Mouse (Mus musculus) cortical plate, adult 2 months (tissue): ENCODE results near the gene Hsph1. TPM values are rescaled to one million over a fixed set of nuclear protein-coding genes. Genes with fewer than 3 reads are reported as not detected.

Source experiments
- H3K27ac ChIP-seq: fragments of 200-500 bp; 2 replicates; pipeline ENCODE4 v1.5.1; 2012; ENCODE audit warnings: low read length, control low read depth, inconsistent platforms; ENCODE audit not compliant: insufficient read depth
- H3K4me1 ChIP-seq: fragments of 200-500 bp; 2 replicates; pipeline ENCODE4 v1.6.1; 2011; ENCODE audit warnings: low read length; ENCODE audit not compliant: control insufficient read depth, insufficient read depth
- H3K4me3 ChIP-seq: fragments of 200-500 bp; 2 replicates; pipeline ENCODE4 v1.5.1; 2011; ENCODE audit warnings: mild to moderate bottlenecking, low read length, control low read depth; ENCODE audit not compliant: insufficient read depth
- CTCF ChIP-seq: fragments of 200-500 bp; IDR thresholded peaks from 2 replicates; pipeline ENCODE4 v1.5.1; 2011; ENCODE audit warnings: mild to moderate bottlenecking, control low read depth, low read length; ENCODE audit not compliant: insufficient read depth; ENCODE audit errors: extremely low read depth
- POLR2A ChIP-seq: fragments of 200-500 bp; IDR thresholded peaks from 2 replicates; pipeline ENCODE4 v1.6.1; 2011; ENCODE audit warnings: mild to moderate bottlenecking, low read length, control low read depth; ENCODE audit not compliant: insufficient read depth; ENCODE audit errors: extremely low read depth
- polyA plus RNA-seq: library from polyadenylated mRNA; depleted of rRNA; stranded (reverse); fragments of >200 nt; gene quantifications from 2 replicates; pipeline ENCODE4 v1.2.3, GENCODE M21; 2012

Hsph1 gene
- polyA plus RNA-seq, 1 experiment: 209 TPM

DNA sequence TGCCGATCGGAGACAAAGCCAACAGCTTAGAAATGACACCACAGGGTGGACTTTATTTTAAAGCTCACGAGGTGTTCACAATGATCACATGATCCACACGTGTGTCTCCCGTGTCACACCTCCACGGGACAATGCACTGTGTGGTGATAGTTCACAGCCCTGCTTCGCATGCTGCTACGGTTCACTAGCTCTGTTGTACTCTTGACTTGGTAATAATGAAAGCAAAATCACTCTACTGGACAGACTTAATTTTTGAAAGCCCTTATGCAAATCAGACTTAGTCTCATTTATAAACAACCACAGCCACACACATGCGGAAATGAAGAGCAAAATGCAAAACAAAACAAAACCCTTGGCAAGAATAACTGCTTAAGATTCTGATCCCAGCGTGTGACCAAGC lies 19.4 kb downstream of the Hsph1 start:
- Histone ChIP-seq H3K27ac (no peak overlapping the region), H3K4me3 (no peak overlapping the region), H3K4me1 (peaks cover 4% of the 10 kb centered on the region; the same call in 1 of the 2 replicates)
- TF ChIP-seq POLR2A: no peak
- TF ChIP-seq CTCF: no peak

- H3K27ac ChIP-seq: no peak overlapping the region
- H3K4me3 ChIP-seq: no peak overlapping the region
- TF ChIP-seq POLR2A (no peak), CTCF (no peak)
- peaks cover 4% of the 10 kb centered on the region; the same call in 1 of the 2 replicates for H3K4me1 ChIP-seq
These were observed 20.0 kb downstream of the Hsph1 start for GRCm38 (mm10) chr5:149616138-149616537.

DNA sequence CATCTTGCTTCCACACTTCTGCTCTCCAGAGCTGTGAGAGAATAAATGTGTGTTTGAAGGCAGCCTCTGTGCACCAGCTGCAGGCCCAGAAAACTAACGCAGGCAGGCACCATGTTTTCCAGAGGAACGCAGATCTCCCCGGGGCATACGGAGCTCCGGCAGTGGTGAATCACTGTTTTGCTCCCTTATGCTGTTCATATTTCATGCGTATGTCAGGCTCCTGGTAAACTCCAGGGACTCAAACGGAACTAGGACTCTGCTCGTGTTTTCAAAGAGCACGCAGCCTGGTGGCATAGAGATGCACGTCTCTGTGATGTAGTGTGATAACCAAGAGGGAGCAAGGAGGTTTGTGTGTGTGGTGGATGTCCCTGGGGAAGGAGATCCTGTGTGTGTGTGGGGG lies 23.4 kb downstream of the Hsph1 start:
- Histone ChIP-seq H3K4me3 (no peak overlapping the region), H3K27ac (peak overlapping the region; percentile 7; the same call in 1 of the 2 replicates), H3K4me1 (peaks cover 1% of the 10 kb centered on the region; the same call in 1 of the 2 replicates)
- TF ChIP-seq CTCF (no peak), POLR2A (no peak)

GRCm38 (mm10) chr5:149612165-149612518 lies 24.0 kb downstream of the Hsph1 start:
- H3K27ac ChIP-seq: peak overlapping the region; percentile 7; the same call in 1 of the 2 replicates
- H3K4me1 ChIP-seq: peaks cover 1% of the 10 kb centered on the region; the same call in 1 of the 2 replicates

DNA sequence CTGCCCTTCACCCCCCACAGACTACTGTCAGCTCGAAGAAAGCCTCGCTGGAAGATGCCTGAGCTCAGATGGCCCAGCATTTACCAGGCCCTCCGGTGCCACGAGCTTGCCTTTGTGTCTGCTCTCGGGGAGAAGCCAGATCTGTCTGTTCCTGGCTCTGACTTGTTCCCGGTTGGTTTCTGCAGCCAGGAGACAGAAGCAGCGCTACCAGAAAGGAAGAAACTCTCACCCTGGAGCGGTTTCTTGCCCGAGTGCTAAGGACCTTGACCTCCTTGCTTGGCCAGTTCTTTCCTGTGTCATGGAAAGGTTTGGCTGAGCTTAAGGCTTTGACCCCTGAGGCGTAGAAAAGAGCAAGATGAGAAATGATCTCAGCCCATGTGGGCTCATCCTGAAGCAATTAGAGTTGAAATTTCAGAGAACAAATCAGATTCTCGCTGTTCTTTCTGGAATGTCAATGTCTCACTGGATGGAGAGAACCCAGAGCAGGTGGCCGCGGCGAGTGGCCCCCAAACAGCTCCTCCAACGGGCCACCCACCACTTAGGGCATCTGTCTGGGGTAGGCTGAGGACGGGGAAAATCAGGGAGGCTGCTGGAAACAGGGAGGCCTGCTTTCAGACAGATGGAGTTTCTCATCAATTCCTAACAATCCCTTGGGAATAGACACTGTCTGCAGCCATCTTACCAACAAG lies 24.6 kb downstream of the Hsph1 start:
- no peak for TF ChIP-seq POLR2A
- no peak for TF ChIP-seq CTCF
- H3K27ac ChIP-seq: peak overlapping the region; percentile 7; the same call in 1 of the 2 replicates
- H3K4me1 ChIP-seq: peaks cover 1% of the 10 kb centered on the region; the same call in 1 of the 2 replicates
- no peak overlapping the region for H3K4me3 ChIP-seq

More at GRCm38 (mm10) chr5:149612165-149612518, 24.0 kb downstream of the Hsph1 start:
- H3K4me3 ChIP-seq: no peak overlapping the region
- no peak for TF ChIP-seq POLR2A
- no peak for TF ChIP-seq CTCF

DNA sequence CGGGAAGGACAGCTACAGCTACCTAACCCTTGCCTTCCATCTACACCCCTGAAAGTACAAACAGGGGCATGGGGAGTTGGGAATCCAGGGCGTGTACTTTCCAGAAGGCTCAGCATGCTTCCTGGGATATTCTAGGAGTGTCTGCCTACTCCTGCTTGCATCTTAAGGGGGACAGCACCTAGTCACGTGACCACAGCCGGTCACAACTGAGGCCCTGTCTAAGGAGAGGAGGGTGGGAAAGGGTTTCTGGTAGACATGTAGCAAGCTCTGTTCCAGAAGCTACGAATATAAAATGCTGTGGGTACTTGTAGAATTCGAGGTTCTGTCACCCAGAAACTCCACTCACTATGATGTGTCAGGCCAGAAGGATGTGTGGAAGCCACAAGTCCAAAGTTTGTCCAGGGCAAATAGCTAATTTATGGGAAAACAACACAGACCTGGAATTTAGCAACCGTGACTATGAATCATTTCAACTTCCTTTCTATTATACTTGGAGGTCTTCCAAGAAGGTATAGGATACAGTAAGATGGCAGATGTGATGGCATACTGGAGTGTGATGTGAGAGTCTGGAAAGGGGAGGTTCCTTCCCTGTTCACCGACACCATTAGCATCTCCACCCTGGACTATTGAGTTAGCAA lies 29.0 kb downstream of the Hsph1 start:
- H3K4me3 ChIP-seq: no peak overlapping the region
- TF ChIP-seq POLR2A (no peak), CTCF (no peak)
- H3K27ac ChIP-seq: no peak overlapping the region
- H3K4me1 ChIP-seq: peaks cover 1% of the 10 kb centered on the region; the same call in 1 of the 2 replicates

DNA sequence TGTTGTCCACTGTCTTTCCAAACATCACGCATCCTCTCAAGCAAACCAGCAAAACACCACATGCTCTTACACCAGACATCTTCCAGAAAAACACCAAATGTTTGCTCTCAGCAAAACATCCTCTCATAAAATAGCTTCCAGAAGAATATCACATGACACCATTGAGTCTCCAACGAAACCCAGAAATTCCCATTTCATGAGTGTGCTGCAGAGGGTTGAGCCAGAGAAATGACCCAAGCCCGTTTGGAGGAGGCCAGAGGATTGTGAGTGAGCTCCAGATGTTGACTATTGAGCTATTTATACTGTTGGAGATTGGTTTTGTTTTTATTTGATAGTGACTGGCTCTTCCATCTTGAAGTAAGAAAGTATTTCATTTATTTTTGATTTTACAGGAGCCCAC lies 32.9 kb downstream of the Hsph1 start:
- no peaks in the 10 kb centered on the region for H3K4me1 ChIP-seq
- H3K4me3 ChIP-seq: no peak overlapping the region
- H3K27ac ChIP-seq: no peak overlapping the region
- TF ChIP-seq POLR2A: no peak

DNA sequence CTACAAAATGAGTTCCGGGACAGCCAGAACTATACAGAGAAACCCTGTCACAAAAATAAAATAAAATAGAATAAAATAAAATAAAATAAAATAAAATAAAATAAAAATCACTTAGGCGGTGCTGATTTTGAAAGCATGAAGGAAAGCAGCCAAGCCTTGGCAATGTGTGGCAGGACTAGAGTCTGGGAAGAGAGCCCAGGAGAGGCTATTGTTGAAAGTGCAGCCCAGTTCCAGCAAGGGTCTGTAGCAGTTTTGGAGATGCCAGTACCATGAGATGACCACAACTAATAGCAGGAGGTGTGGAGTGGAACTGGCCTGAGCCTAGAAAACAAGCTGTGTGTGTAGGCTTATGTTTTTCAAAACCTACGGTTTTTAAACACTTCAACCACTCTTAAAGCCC lies 34.2 kb downstream of the Hsph1 start:
- Histone ChIP-seq H3K4me1 (no peaks in the 10 kb centered on the region), H3K27ac (no peak overlapping the region), H3K4me3 (no peak overlapping the region)
- TF ChIP-seq CTCF (no peak), POLR2A (no peak)

GRCm38 (mm10) chr5:149597351-149597750 lies 38.8 kb downstream of the Hsph1 start:
- H3K27ac ChIP-seq: no peak overlapping the region
- TF ChIP-seq POLR2A (no peak), CTCF (no peak)
- no peak overlapping the region for H3K4me3 ChIP-seq
- no peaks in the 10 kb centered on the region for H3K4me1 ChIP-seq

DNA sequence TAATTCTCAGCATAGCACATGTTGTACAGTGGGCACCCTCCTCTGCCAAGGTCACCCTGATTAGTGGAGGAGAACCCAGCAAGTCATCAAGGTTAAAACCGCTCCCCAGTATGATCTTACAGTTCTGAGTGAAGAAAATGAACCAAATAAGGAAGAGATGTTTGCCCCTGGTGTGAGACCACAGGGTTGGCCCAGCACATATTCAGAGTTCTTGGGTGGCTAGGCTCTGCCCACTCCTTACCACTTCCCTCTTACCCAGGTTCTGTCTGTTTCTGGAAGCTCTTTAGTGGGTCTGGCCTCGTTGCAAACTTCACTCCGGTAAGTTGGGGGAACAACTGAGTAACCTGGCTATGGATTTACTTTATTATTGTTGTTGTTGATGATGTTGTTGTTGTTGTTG lies 42.0 kb downstream of the Hsph1 start:
- Histone ChIP-seq H3K4me3 (no peak overlapping the region), H3K27ac (no peak overlapping the region), H3K4me1 (peaks cover 2% of the 10 kb centered on the region; the same call in 1 of the 2 replicates)
- no peak for TF ChIP-seq POLR2A
- no peak for TF ChIP-seq CTCF
